Mouse (Mus musculus) kidney, postnatal 0 days (tissue): Measurements from ENCODE around the gene Bola1. TPM values are rescaled to one million over a fixed set of nuclear protein-coding genes. Genes with fewer than 3 reads are reported as not detected.
"Not testable (repeated sequence)": the region's sequence is repeated elsewhere in the genome, so short reads cannot be mapped to it uniquely, and the experiment has no call there.

ENCODE experiments used
- ATAC-seq: fragments of 200-750 bp; cut with Nextera tagmentation; replicated peaks from 2 replicates; pipeline ENCODE4 v1.8.0; 2017; ENCODE audit warnings: low read depth, moderate number of reproducible peaks, moderate TSS enrichment, moderate library complexity; ENCODE audit not compliant: low FRiP score
- DNase-seq: peaks from one replicate; pipeline ENCODE4 v3.0.0-alpha.2; 2016; ENCODE audit warnings: low spot score
- H3K27ac ChIP-seq: fragments of 300-500 bp; sonication (generic); 2 replicates; pipeline ENCODE4 v1.5.1; 2014; ENCODE audit warnings: mild to moderate bottlenecking
- H3K27me3 ChIP-seq: fragments of 300-500 bp; sonication (generic); 2 replicates; pipeline ENCODE4 v1.6.1; 2014; ENCODE audit warnings: low read length, mixed read lengths; ENCODE audit not compliant: insufficient read depth
- H3K36me3 ChIP-seq: fragments of 300-500 bp; sonication (generic); 2 replicates; pipeline ENCODE4 v1.6.1; 2014; ENCODE audit warnings: low read length, mixed read lengths; ENCODE audit not compliant: insufficient read depth
- H3K4me1 ChIP-seq: fragments of 300-500 bp; sonication (generic); replicated peaks from 2 replicates; pipeline ENCODE4 v1.6.1; 2014; ENCODE audit warnings: antibody characterized with exemption, low read length, mixed read lengths; ENCODE audit not compliant: insufficient read depth
- H3K4me2 ChIP-seq: fragments of 300-500 bp; sonication (generic); 2 replicates; pipeline ENCODE4 v1.6.1; 2014; ENCODE audit warnings: mild to moderate bottlenecking, low read length, moderate library complexity, mixed read lengths
- H3K4me3 ChIP-seq: fragments of 300-500 bp; sonication (generic); replicated peaks from 2 replicates; pipeline ENCODE4 v1.5.1; 2014; ENCODE audit warnings: low read depth, low read length
- H3K9ac ChIP-seq: fragments of 300-500 bp; sonication (generic); 2 replicates; pipeline ENCODE4 v1.6.1; 2014; ENCODE audit warnings: low read depth, low read length
- H3K9me3 ChIP-seq: fragments of 300-500 bp; sonication (generic); replicated peaks from 2 replicates; pipeline ENCODE4 v1.6.1; 2016; ENCODE audit warnings: low read length, inconsistent platforms, mixed read lengths
- CTCF ChIP-seq: IDR thresholded peaks from 2 replicates; pipeline ENCODE4 v1.5.1; 2016; ENCODE audit warnings: antibody characterized with exemption, low read depth, mild to moderate bottlenecking, moderate library complexity
- WGBS: fragments of 180-500 bp; shearing (Covaris S2); extraction: QIAGEN DNeasy Blood & Tissue Kit; methylation state at CpG from one replicate; pipeline ENCODE4 v1.1.7; 2014; 5-methylcytosine and 5-hydroxymethylcytosine counted together
- polyA plus RNA-seq: library from polyadenylated mRNA; unstranded; fragments of >200 nt; fragmentation: Nextera tagmentation; extraction: Ambion mirVana; gene quantifications from 2 replicates; pipeline ENCODE4 v1.2.1, GENCODE M21; 2015

The Bola1 gene
- polyA plus RNA-seq, 1 experiment from 2014 or later, result 70.5 TPM

GRCm38 (mm10) chr3:96238954-96239793, 19.7 kb upstream of the Bola1 start, which contains the start of gene Hist2h3c2:
Hist2h3c2 (minus strand) TSS chr3:96239127.
- not testable (repeated sequence) for H3K27me3 ChIP-seq, H3K36me3 ChIP-seq, H3K9me3 ChIP-seq, DNase-seq
- H3K4me2 ChIP-seq, result peak within 1 kb of the TSS; percentile 49
- H3K9ac ChIP-seq, result peak within 1 kb of the TSS; percentile 58
- WGBS, result 1% methylated on average over 16 of the region's 68 CpGs
- H3K27ac ChIP-seq, result peak within 1 kb of the TSS; percentile 82
- peak within 1 kb of the TSS; percentile 31 for H3K4me3 ChIP-seq
- peak; percentile 92 for ATAC-seq
- peaks cover 15% of the 10 kb centered on the region for H3K4me1 ChIP-seq

- Histone ChIP-seq H3K4me3 (peak overlapping the region; percentile 31), H3K27me3 (no peaks in the 10 kb centered on the region), H3K36me3 (no peaks in the 10 kb centered on the region), H3K4me1 (peaks cover 7% of the 10 kb centered on the region), H3K4me2 (peak overlapping the region; percentile 49), H3K9me3 (no peaks in the 10 kb centered on the region), H3K27ac (0 out of 2 replicates have a peak overlapping the region, but pooled peaks have one; percentile 19), H3K9ac (peak overlapping the region; percentile 58)
- WGBS, result 3% methylated on average over 12 of the region's 12 CpGs
- no peak for ATAC-seq
- no peak for TF ChIP-seq CTCF
- DNase-seq, result peak; percentile 36
Observed at GRCm38 (mm10) chr3:96237904-96238511, 18.5 kb upstream of the Bola1 start.

GRCm38 (mm10) chr3:96237335-96237903, 17.9 kb upstream of the Bola1 start:
- peak; percentile 38 for DNase-seq

GRCm38 (mm10) chr3:96236834-96237334, 17.4 kb upstream of the Bola1 start:
- 69% methylated on average over 4 of the region's 4 CpGs for WGBS
- H3K27me3 ChIP-seq, result no peaks in the 10 kb centered on the region
- no peak for TF ChIP-seq CTCF
- peak overlapping the region; percentile 31 for H3K4me3 ChIP-seq
- no peaks in the 10 kb centered on the region for H3K36me3 ChIP-seq
- DNase-seq (no peak), ATAC-seq (no peak)
- no peaks in the 10 kb centered on the region for H3K9me3 ChIP-seq
- H3K4me2 ChIP-seq, result peak overlapping the region; percentile 49
- H3K27ac ChIP-seq, result 0 out of 2 replicates have a peak overlapping the region, but pooled peaks have one; percentile 10
- peak overlapping the region; percentile 58; the same call in 1 of the 2 replicates for H3K9ac ChIP-seq
- H3K4me1 ChIP-seq, result peaks cover 7% of the 10 kb centered on the region

More at GRCm38 (mm10) chr3:96237335-96237903, 17.9 kb upstream of the Bola1 start:
- H3K4me2 ChIP-seq, result peak overlapping the region; percentile 49
- H3K4me3 ChIP-seq, result peak overlapping the region; percentile 31
- H3K27me3 ChIP-seq, result no peaks in the 10 kb centered on the region
- no peaks in the 10 kb centered on the region for H3K9me3 ChIP-seq
- H3K9ac ChIP-seq, result peak overlapping the region; percentile 58
- peaks cover 7% of the 10 kb centered on the region for H3K4me1 ChIP-seq
- H3K27ac ChIP-seq, result 0 out of 2 replicates have a peak overlapping the region, but pooled peaks have one; percentile 10
- 12% methylated on average over 7 of the region's 7 CpGs for WGBS
- ATAC-seq, result no peak
- no peaks in the 10 kb centered on the region for H3K36me3 ChIP-seq
- TF ChIP-seq CTCF, result no peak

GRCm38 (mm10) chr3:96235836-96236235, 16.3 kb upstream of the Bola1 start:
- Histone ChIP-seq H3K36me3 (no peaks in the 10 kb centered on the region), H3K27ac (no peak overlapping the region), H3K4me1 (peaks cover 7% of the 10 kb centered on the region), H3K9me3 (no peaks in the 10 kb centered on the region), H3K9ac (no peak overlapping the region), H3K4me2 (no peak overlapping the region), H3K4me3 (no peak overlapping the region), H3K27me3 (no peaks in the 10 kb centered on the region)
- 43% methylated on average over 3 of the region's 3 CpGs for WGBS
- ATAC-seq (no peak), DNase-seq (peak; percentile 27)
- no peak for TF ChIP-seq CTCF

GRCm38 (mm10) chr3:96234914-96235313, 15.4 kb upstream of the Bola1 start:
- Histone ChIP-seq H3K36me3 (no peaks in the 10 kb centered on the region), H3K9ac (no peak overlapping the region), H3K4me3 (no peak overlapping the region), H3K4me1 (peaks cover 7% of the 10 kb centered on the region; the same call in 1 of the 2 replicates), H3K9me3 (no peaks in the 10 kb centered on the region), H3K4me2 (no peak overlapping the region), H3K27ac (no peak overlapping the region), H3K27me3 (no peaks in the 10 kb centered on the region)
- TF ChIP-seq CTCF, result no peak
- no peak for DNase-seq
- ATAC-seq, result no peak
- 84% methylated on average over 2 of the region's 2 CpGs for WGBS
